Mouse (Mus musculus) stomach, postnatal 0 days (tissue): ENCODE measurements around the gene Arid1b.

ENCODE experiments used
- CTCF ChIP-seq: IDR thresholded peaks from 2 replicates; pipeline ENCODE4 v1.5.1; 2016; ENCODE audit warnings: antibody characterized with exemption, low read depth, mild to moderate bottlenecking, moderate library complexity
- EP300 ChIP-seq: optimal IDR thresholded peaks from 2 replicates; pipeline ENCODE3; 2016; ENCODE audit warnings: antibody characterized with exemption

- TF ChIP-seq CTCF (no peak), EP300 (no peak)
Measured at GRCm38 (mm10) chr17:5270823-5271222, 276.7 kb downstream of the Arid1b start.
